Mouse (Mus musculus) brain, embryonic 14.5 days (tissue): ENCODE results near the gene Lyar.

Experiments used
- CTCF ChIP-seq: fragments of 200-500 bp; IDR thresholded peaks from 2 replicates; pipeline ENCODE4 v1.5.1; 2012; ENCODE audit warnings: inconsistent platforms, mild to moderate bottlenecking, moderate library complexity, borderline replicate concordance; ENCODE audit not compliant: insufficient read depth, insufficient read length; ENCODE audit errors: extremely low read depth
- POLR2A ChIP-seq: fragments of 200-500 bp; IDR thresholded peaks from 2 replicates; pipeline ENCODE4 v1.6.1; 2012; ENCODE audit warnings: mild to moderate bottlenecking, inconsistent platforms, borderline replicate concordance; ENCODE audit not compliant: poor library complexity, insufficient read depth, insufficient read length, severe bottlenecking; ENCODE audit errors: extremely low read depth

DNA sequence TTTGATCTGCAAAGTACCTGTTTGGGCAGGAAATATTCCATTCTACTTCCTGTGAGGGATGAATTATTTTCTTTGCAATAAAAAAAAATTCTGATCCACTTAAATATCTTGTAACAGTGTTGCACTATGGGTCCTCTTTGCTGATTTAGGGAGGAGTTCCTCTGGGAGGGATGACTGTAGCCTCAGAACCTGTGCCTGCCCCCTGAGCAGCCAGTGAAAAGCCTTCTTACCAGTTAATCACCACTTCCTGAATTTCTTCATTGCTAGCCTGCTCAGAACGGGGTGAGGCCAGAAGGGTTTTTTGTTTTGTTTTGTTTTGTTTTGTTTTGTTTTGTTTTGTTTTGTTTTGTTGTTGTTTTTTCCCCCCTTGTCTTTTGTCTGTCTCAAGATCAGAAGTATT is 59.8 kb downstream of the Lyar start:
- TF ChIP-seq CTCF (no peak), POLR2A (no peak)
